Mouse (Mus musculus): ENCODE measurements around the gene 4930505A04Rik. TPM values are rescaled to one million over a fixed set of nuclear protein-coding genes. Genes with fewer than 3 reads are reported as not detected.

4930505A04Rik gene
- polyA plus RNA-seq, 1 experiment from 2014 or later: 0.23 TPM

- Histone ChIP-seq H3K4me3 (ENCODE audit: low read length) (no peak overlapping the region), H3K9me3 (ENCODE audit: control insufficient read depth, low read length) (no peaks in the 10 kb centered on the region), H3K4me2 (ENCODE audit: low read depth, low read length) (no peak overlapping the region), H3K27me3 (ENCODE audit: control insufficient read depth, insufficient read depth, low read depth, low read length) (no peaks in the 10 kb centered on the region), H3K9ac (ENCODE audit: low read length) (no peak overlapping the region), H3K36me3 (ENCODE audit: control insufficient read depth, insufficient read depth, low read length) (no peaks in the 10 kb centered on the region), H3K27ac (ENCODE audit: low read length) (no peak overlapping the region), H3K4me1 (replicated peaks; ENCODE audit: control insufficient read depth, insufficient read depth, low read length) (no peaks in the 10 kb centered on the region)
- ATAC-seq (ENCODE audit: low read depth): no peak
Measured at GRCm38 (mm10) chr11:30383076-30383475, 88.6 kb downstream of the 4930505A04Rik start.

Other genes starting within 250 kb of the 4930505A04Rik start
- 169 and 187 TPM in 2 replicates for gene Sptbn1, start 203.7 kb downstream of the 4930505A04Rik start, polyA plus RNA-seq (2015; fragmentation: Nextera tagmentation; extraction: Ambion mirVana)
- 30.5 and 33.5 TPM in 2 replicates for gene Acyp2, start 177.8 kb upstream of the 4930505A04Rik start, polyA plus RNA-seq (2015; fragmentation: Nextera tagmentation; extraction: Ambion mirVana)

Measured in lung, embryonic 16.5 days (tissue).